Mouse (Mus musculus) urinary bladder, postnatal 36 days (tissue): ENCODE results near the gene Rtp3.

Source experiments
- DNase-seq, 2 experiments: peaks; one replicate each; pipeline ENCODE4 v3.0.0; 2022; ENCODE audit warnings: low spot score in 2 of 2, mixed read lengths in 1 of 2

Rtp3 gene

GRCm38 (mm10) chr9:110990204-110990603 lies at the start of gene Rtp3:
TSS of gene Rtp3 (minus strand) at chr9:110990583.
- no peak for DNase-seq

- DNase-seq, result no peak
These were observed 49.6 kb upstream of the Rtp3 start for GRCm38 (mm10) chr9:111039966-111040365.

- DNase-seq, result no peak
These were observed 43.3 kb upstream of the Rtp3 start for GRCm38 (mm10) chr9:111033717-111034116.

GRCm38 (mm10) chr9:111026791-111027190 lies 36.4 kb upstream of the Rtp3 start:
- no peak for DNase-seq

GRCm38 (mm10) chr9:111019022-111019421 lies 28.6 kb upstream of the Rtp3 start, which contains the start of gene Ltf:
TSS of gene Ltf (plus strand) at chr9:111019271.
- DNase-seq, result no peak

GRCm38 (mm10) chr9:111015658-111016057 lies 25.3 kb upstream of the Rtp3 start:
- DNase-seq, result no peak

- DNase-seq, result no peak
These were observed 21.7 kb upstream of the Rtp3 start for GRCm38 (mm10) chr9:111012041-111012440.

- DNase-seq, result no peak
These were observed 21.2 kb upstream of the Rtp3 start for GRCm38 (mm10) chr9:111011550-111011949.

- DNase-seq, result no peak
These were observed 19.4 kb upstream of the Rtp3 start for GRCm38 (mm10) chr9:111009763-111010162.

- no peak for DNase-seq
These were observed 16.2 kb upstream of the Rtp3 start for GRCm38 (mm10) chr9:111006544-111006943.

- DNase-seq, result no peak
These were observed 12.9 kb upstream of the Rtp3 start for GRCm38 (mm10) chr9:111003279-111003678.

- DNase-seq, result no peak
These were observed 11.2 kb upstream of the Rtp3 start for GRCm38 (mm10) chr9:111001621-111002020.

- no peak for DNase-seq
These were observed 9.5 kb upstream of the Rtp3 start for GRCm38 (mm10) chr9:110999856-111000255.

- no peak for DNase-seq
These were observed 8.7 kb upstream of the Rtp3 start for GRCm38 (mm10) chr9:110999056-110999455.

- DNase-seq, result peak; percentile 60 to 71
These were observed 6.9 kb upstream of the Rtp3 start for GRCm38 (mm10) chr9:110997245-110997644.

- peak; percentile 70 to 80 for DNase-seq
These were observed 4.4 kb upstream of the Rtp3 start for GRCm38 (mm10) chr9:110994716-110995172.

GRCm38 (mm10) chr9:110993281-110993709 lies 2.9 kb upstream of the Rtp3 start:
- no peak for DNase-seq

- no peak for DNase-seq
These were observed 840 bp downstream of the Rtp3 start for GRCm38 (mm10) chr9:110989543-110989942.

GRCm38 (mm10) chr9:110989141-110989540 lies 1.2 kb downstream of the Rtp3 start:
- no peak for DNase-seq

- no peak for DNase-seq
These were observed 2.3 kb downstream of the Rtp3 start for GRCm38 (mm10) chr9:110988078-110988477.

GRCm38 (mm10) chr9:110987331-110987730 lies 3.1 kb downstream of the Rtp3 start:
- no peak for DNase-seq

- DNase-seq, result no peak
These were observed 4.4 kb downstream of the Rtp3 start for GRCm38 (mm10) chr9:110985951-110986350.

- DNase-seq, result no peak
These were observed 4.8 kb downstream of the Rtp3 start for GRCm38 (mm10) chr9:110985541-110985940.

- no peak for DNase-seq
These were observed 6.3 kb downstream of the Rtp3 start for GRCm38 (mm10) chr9:110984096-110984495.
